Mouse (Mus musculus) lung, postnatal 0 days (tissue): ENCODE measurements at regions not wholly inside any gene's neighbourhood (a gene's known extent, or its start where the extent isn't known, plus 50 kb on each side); places are given as distances from the start of the nearest gene placed in this dataset.

Source experiments
- CTCF ChIP-seq: IDR thresholded peaks from 2 replicates; pipeline ENCODE4 v1.5.1; 2016; ENCODE audit warnings: antibody characterized with exemption, mild to moderate bottlenecking
- EP300 ChIP-seq: IDR thresholded peaks from 2 replicates; pipeline ENCODE4 v1.6.1; 2016; ENCODE audit warnings: antibody characterized with exemption, mild to moderate bottlenecking, control low read depth

- no peak for TF ChIP-seq EP300
- no peak for TF ChIP-seq CTCF
Observed at GRCm38 (mm10) chr10:17273855-17274254, 449.2 kb upstream of the Cited2 start.
